Comparison of ENCODE assay signal across 19 mouse cellular contexts in the genomic region with DNA sequence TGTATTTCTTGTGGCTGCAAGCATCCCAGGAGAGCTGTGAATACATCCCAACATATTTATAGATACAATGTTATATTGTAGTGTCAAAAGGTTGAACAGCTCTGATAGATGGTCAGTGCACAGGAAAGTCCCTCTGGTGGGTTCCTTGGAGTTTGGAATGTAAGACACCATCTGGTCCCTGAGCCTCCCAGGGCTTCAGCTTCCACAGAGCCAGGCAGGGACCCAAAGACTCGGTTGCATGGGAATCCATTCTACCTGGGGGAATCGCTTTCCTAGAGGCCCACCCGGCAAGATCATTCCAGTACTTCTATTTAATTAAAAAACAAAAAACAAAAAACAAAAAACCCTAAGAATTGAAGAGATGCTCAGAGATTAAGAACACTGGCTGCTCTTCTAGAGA.
A peak's percentile ranks its signal among the peaks of the same experiment; 100 is the strongest.
DNase-seq lines count a peak whose midpoint lies in the region; ATAC-seq and TF ChIP-seq lines count a peak whose summit lies in the region.
"Had no signal": no experiment of that assay in that cellular context is flagged by ENCODE, and none has a peak within 500 bp of the region (broad histone marks: within the 10 kb centered on the region; RNA-seq: fewer than 3 reads in every experiment).

No protein-coding gene starts in this region.

- H3K27ac ChIP-seq in kidney, postnatal 0 days, result no peak overlapping the region
- 0 out of 2 replicates have a peak overlapping the region, but pooled peaks have one; percentile 65 for H3K27ac ChIP-seq in lung, embryonic 15.5 days
- H3K27ac ChIP-seq in lung, postnatal 0 days (ENCODE audit: low read length), result no peak overlapping the region
- H3K27ac ChIP-seq: embryonic facial prominence, embryonic 13.5 days; embryonic facial prominence, embryonic 15.5 days; forebrain, embryonic 10.5 days; forebrain, embryonic 12.5 days had no signal

- no peak for TF ChIP-seq CTCF in kidney, postnatal 0 days (IDR thresholded peaks at IDR 0.05; ENCODE audit: low read depth)
- no peak for TF ChIP-seq CTCF in lung, postnatal 0 days (IDR thresholded peaks at IDR 0.05)

- no peaks in the 10 kb centered on the region for H3K36me3 ChIP-seq in kidney, postnatal 0 days (ENCODE audit: insufficient read depth, low read length)
- no peaks in the 10 kb centered on the region for H3K36me3 ChIP-seq in lung, embryonic 15.5 days
- H3K36me3 ChIP-seq in lung, postnatal 0 days (ENCODE audit: insufficient read depth, low read length), result no peaks in the 10 kb centered on the region
- H3K36me3 ChIP-seq: embryonic facial prominence, embryonic 13.5 days; embryonic facial prominence, embryonic 15.5 days; forebrain, embryonic 10.5 days; forebrain, embryonic 12.5 days had no signal

- H3K4me3 ChIP-seq in kidney, postnatal 0 days (replicated peaks; ENCODE audit: low read depth, low read length), result no peak overlapping the region
- H3K4me3 ChIP-seq in lung, embryonic 15.5 days, result no peak overlapping the region
- H3K4me3 ChIP-seq in lung, postnatal 0 days (ENCODE audit: low read depth, low read length), result no peak overlapping the region
- H3K4me3 ChIP-seq: embryonic facial prominence, embryonic 13.5 days; embryonic facial prominence, embryonic 15.5 days; erythroblast, embryonic 14.5 days; forebrain, embryonic 10.5 days; forebrain, embryonic 12.5 days had no signal

- no peaks in the 10 kb centered on the region for H3K9me3 ChIP-seq in kidney, postnatal 0 days (replicated peaks; ENCODE audit: low read length)
- H3K9me3 ChIP-seq in lung, embryonic 15.5 days, result no peaks in the 10 kb centered on the region
- H3K9me3 ChIP-seq in lung, postnatal 0 days (ENCODE audit: low read length), result no peaks in the 10 kb centered on the region
- H3K9me3 ChIP-seq: embryonic facial prominence, embryonic 13.5 days; embryonic facial prominence, embryonic 15.5 days; forebrain, embryonic 10.5 days; forebrain, embryonic 12.5 days had no signal

- DNase-seq in kidney, postnatal 0 days (ENCODE audit: low spot score), result peak; percentile 39
- no peak for DNase-seq in kidney, adult 11 months
- DNase-seq in lung, postnatal 0 days (ENCODE audit: low spot score), result no peak
- DNase-seq: adrenal gland, adult 2 months; adrenal gland, postnatal 10 days; adrenal gland, postnatal 25 days; cerebellum, adult 11 months; cerebellum, adult 18-20 months; cerebellum, adult 9-10 months; cerebellum, postnatal 36 days; embryo, embryonic 11 days had no signal

- H3K4me1 ChIP-seq in kidney, postnatal 0 days (replicated peaks; ENCODE audit: insufficient read depth, low read length), result peaks cover 9% of the 10 kb centered on the region; the same call in 1 of the 2 replicates
- H3K4me1 ChIP-seq in lung, embryonic 15.5 days, result peaks cover 30% of the 10 kb centered on the region
- H3K4me1 ChIP-seq in lung, postnatal 0 days (ENCODE audit: insufficient read depth, low read depth, low read length), result peaks cover 14% of the 10 kb centered on the region

- no peaks in the 10 kb centered on the region for H3K27me3 ChIP-seq in kidney, postnatal 0 days (ENCODE audit: insufficient read depth, low read length)
- no peaks in the 10 kb centered on the region for H3K27me3 ChIP-seq in lung, embryonic 15.5 days
- no peaks in the 10 kb centered on the region for H3K27me3 ChIP-seq in lung, postnatal 0 days (replicated peaks; ENCODE audit: insufficient read depth, low read length)
- H3K27me3 ChIP-seq: embryonic facial prominence, embryonic 13.5 days; embryonic facial prominence, embryonic 15.5 days; forebrain, embryonic 12.5 days had no signal

- WGBS in kidney, postnatal 0 days, result 72% methylated on average over 3 of the region's 3 CpGs
- WGBS in lung, embryonic 15.5 days, result 85% methylated on average over 3 of the region's 3 CpGs
- WGBS in lung, postnatal 0 days, result 82% methylated on average over 3 of the region's 3 CpGs

- no peak for ATAC-seq in kidney, postnatal 0 days (replicated peaks; ENCODE audit: low FRiP score, low read depth)
- ATAC-seq in lung, embryonic 15.5 days (ENCODE audit: borderline replicate concordance, extremely low read depth, low FRiP score, low TSS enrichment), result no peak
- ATAC-seq in lung, postnatal 0 days, result no peak
- ATAC-seq: forebrain, embryonic 14.5 days; forebrain, embryonic 16.5 days had no signal

- H3K9ac ChIP-seq in kidney, postnatal 0 days (ENCODE audit: low read depth, low read length), result no peak overlapping the region
- no peak overlapping the region for H3K9ac ChIP-seq in lung, embryonic 15.5 days
- no peak overlapping the region for H3K9ac ChIP-seq in lung, postnatal 0 days (replicated peaks; ENCODE audit: low read depth)
- H3K9ac ChIP-seq: embryonic facial prominence, embryonic 13.5 days; embryonic facial prominence, embryonic 15.5 days; forebrain, embryonic 12.5 days had no signal

- H3K4me2 ChIP-seq in kidney, postnatal 0 days (ENCODE audit: low read length), result no peak overlapping the region
- no peak overlapping the region for H3K4me2 ChIP-seq in lung, embryonic 15.5 days
- no peak overlapping the region for H3K4me2 ChIP-seq in lung, postnatal 0 days (replicated peaks; ENCODE audit: low read depth, low read length)
- H3K4me2 ChIP-seq: embryonic facial prominence, embryonic 13.5 days; embryonic facial prominence, embryonic 15.5 days; forebrain, embryonic 12.5 days had no signal

- no peak for TF ChIP-seq EP300 in lung, postnatal 0 days (IDR thresholded peaks at IDR 0.05)
